Mouse (Mus musculus) heart, postnatal 14 days (tissue): ENCODE results near the gene Sva. TPM values are rescaled to one million over a fixed set of nuclear protein-coding genes. Genes with fewer than 3 reads are reported as not detected.

Source experiments
- DNase-seq, 2 experiments: peaks; one replicate each; pipeline ENCODE4 v3.0.0; 2021 to 2022
- intact Hi-C: fragments of 180-260 bp; cut with DNase I; formaldehyde crosslinking; loops from one replicate; pipeline ENCODE4 v1.15.1; 2025
- long read RNA-seq, 2 experiments: library from polyadenylated mRNA; stranded (forward); transcript quantifications; one replicate each; pipeline ENCODE4 v2.0.0; 2021
- total RNA-seq, 2 experiments: library from RNA; stranded (reverse); gene quantifications; 2 replicates each; pipeline ENCODE4 v1.2.3; 2021

Sva gene
- not detected for total RNA-seq
- long read RNA-seq, experiment 1: 0 reads
- long read RNA-seq, experiment 2: 0 reads

- intact Hi-C loops: no loop called here
Observed at GRCm38 (mm10) chr6:42038094-42038493, at the start of gene Sva. Gene Sva (plus strand): TSS chr6:42038394.

More at GRCm38 (mm10) chr6:42038094-42038493, at the start of gene Sva:
- no peak for DNase-seq

Other genes starting within 250 kb of the Sva start
- not detected for gene Pip, start 190.9 kb upstream of the Sva start, total RNA-seq
- gene Sval2, start 185.4 kb upstream of the Sva start, total RNA-seq: not detected
- not detected for gene Sval1, start 86.8 kb upstream of the Sva start, total RNA-seq
- gene Sval3, start 70.3 kb upstream of the Sva start, total RNA-seq: not detected
- gene Tas2r139, start 102.5 kb downstream of the Sva start, total RNA-seq: not detected
- not detected for gene Tas2r144, start 176.9 kb downstream of the Sva start, total RNA-seq
- gene Gstk1, start 207.5 kb downstream of the Sva start, total RNA-seq: 10 to 100 TPM; 47.1 to 50.2 TPM
- gene Tmem139, start 223.6 kb downstream of the Sva start, total RNA-seq: not detected
- gene Casp2, start 226.6 kb downstream of the Sva start, total RNA-seq: 10 to 100 TPM; 16.5 to 17.4 TPM
- gene Clcn1, start 248.3 kb downstream of the Sva start, total RNA-seq: 1 to 10 TPM; 1.4 to 3.7 TPM